Mouse (Mus musculus): ENCODE data around the gene Yipf3. TPM values are rescaled to one million over a fixed set of nuclear protein-coding genes. Genes with fewer than 3 reads are reported as not detected.

Yipf3 gene
- polyA plus RNA-seq, 1 experiment from 2014 or later: 106 TPM

- WGBS: 80% methylated on average over 1 of the region's 1 CpGs
- H3K27ac ChIP-seq (ENCODE audit: low read depth, low read length): no peak overlapping the region
- H3K9ac ChIP-seq (ENCODE audit: low read depth, low read length): no peak overlapping the region
- H3K4me2 ChIP-seq (replicated peaks; ENCODE audit: low read depth, low read length): no peak overlapping the region
- H3K36me3 ChIP-seq (ENCODE audit: control insufficient read depth, insufficient read depth, low read length): peaks cover 55% of the 10 kb centered on the region
- H3K4me3 ChIP-seq (ENCODE audit: low read length): no peak overlapping the region
- H3K27me3 ChIP-seq (ENCODE audit: control insufficient read depth, insufficient read depth, low read length): no peaks in the 10 kb centered on the region
- no peaks in the 10 kb centered on the region for H3K4me1 ChIP-seq (ENCODE audit: control insufficient read depth, insufficient read depth, low read length)
- ATAC-seq (ENCODE audit: low FRiP score, low TSS enrichment): no peak
- H3K9me3 ChIP-seq (ENCODE audit: control insufficient read depth, low read length): no peaks in the 10 kb centered on the region
Observed at GRCm38 (mm10) chr17:46273803-46274236, 25.9 kb downstream of the Yipf3 start.

GRCm38 (mm10) chr17:46274465-46274864 lies 26.6 kb downstream of the Yipf3 start:
- WGBS: 59% methylated on average over 6 of the region's 6 CpGs
- no peak overlapping the region for H3K27ac ChIP-seq (ENCODE audit: low read depth, low read length)
- H3K27me3 ChIP-seq (ENCODE audit: control insufficient read depth, insufficient read depth, low read length): no peaks in the 10 kb centered on the region
- no peak overlapping the region for H3K9ac ChIP-seq (ENCODE audit: low read depth, low read length)
- H3K9me3 ChIP-seq (ENCODE audit: control insufficient read depth, low read length): no peaks in the 10 kb centered on the region
- H3K36me3 ChIP-seq (ENCODE audit: control insufficient read depth, insufficient read depth, low read length): peaks cover 61% of the 10 kb centered on the region
- no peaks in the 10 kb centered on the region for H3K4me1 ChIP-seq (ENCODE audit: control insufficient read depth, insufficient read depth, low read length)
- no peak overlapping the region for H3K4me2 ChIP-seq (replicated peaks; ENCODE audit: low read depth, low read length)
- no peak for ATAC-seq (ENCODE audit: low FRiP score, low TSS enrichment)
- no peak overlapping the region for H3K4me3 ChIP-seq (ENCODE audit: low read length)

- no peak overlapping the region for H3K4me3 ChIP-seq (ENCODE audit: low read length)
- no peaks in the 10 kb centered on the region for H3K4me1 ChIP-seq (ENCODE audit: control insufficient read depth, insufficient read depth, low read length)
- peaks cover 63% of the 10 kb centered on the region for H3K36me3 ChIP-seq (ENCODE audit: control insufficient read depth, insufficient read depth, low read length)
- H3K27me3 ChIP-seq (ENCODE audit: control insufficient read depth, insufficient read depth, low read length): no peaks in the 10 kb centered on the region
- 83% methylated on average over 6 of the region's 6 CpGs for WGBS
- H3K9me3 ChIP-seq (ENCODE audit: control insufficient read depth, low read length): no peaks in the 10 kb centered on the region
- H3K4me2 ChIP-seq (replicated peaks; ENCODE audit: low read depth, low read length): no peak overlapping the region
- H3K27ac ChIP-seq (ENCODE audit: low read depth, low read length): no peak overlapping the region
- H3K9ac ChIP-seq (ENCODE audit: low read depth, low read length): no peak overlapping the region
- no peak for ATAC-seq (ENCODE audit: low FRiP score, low TSS enrichment)
Observed at GRCm38 (mm10) chr17:46275034-46275433, 27.2 kb downstream of the Yipf3 start.

GRCm38 (mm10) chr17:46275506-46275905 lies 27.6 kb downstream of the Yipf3 start:
- Histone ChIP-seq H3K27me3 (ENCODE audit: control insufficient read depth, insufficient read depth, low read length) (no peaks in the 10 kb centered on the region), H3K9ac (ENCODE audit: low read depth, low read length) (no peak overlapping the region), H3K4me2 (replicated peaks; ENCODE audit: low read depth, low read length) (no peak overlapping the region), H3K27ac (ENCODE audit: low read depth, low read length) (no peak overlapping the region), H3K36me3 (ENCODE audit: control insufficient read depth, insufficient read depth, low read length) (peaks cover 62% of the 10 kb centered on the region), H3K9me3 (ENCODE audit: control insufficient read depth, low read length) (no peaks in the 10 kb centered on the region), H3K4me1 (ENCODE audit: control insufficient read depth, insufficient read depth, low read length) (no peaks in the 10 kb centered on the region), H3K4me3 (ENCODE audit: low read length) (no peak overlapping the region)
- 91% methylated on average over 10 of the region's 10 CpGs for WGBS
- ATAC-seq (ENCODE audit: low FRiP score, low TSS enrichment): no peak

GRCm38 (mm10) chr17:46277586-46277985 lies 29.7 kb downstream of the Yipf3 start:
- Histone ChIP-seq H3K4me1 (ENCODE audit: control insufficient read depth, insufficient read depth, low read length) (peaks cover 8% of the 10 kb centered on the region), H3K9me3 (ENCODE audit: control insufficient read depth, low read length) (no peaks in the 10 kb centered on the region), H3K27me3 (ENCODE audit: control insufficient read depth, insufficient read depth, low read length) (no peaks in the 10 kb centered on the region), H3K4me3 (ENCODE audit: low read length) (no peak overlapping the region), H3K27ac (ENCODE audit: low read depth, low read length) (no peak overlapping the region), H3K4me2 (replicated peaks; ENCODE audit: low read depth, low read length) (no peak overlapping the region), H3K36me3 (ENCODE audit: control insufficient read depth, insufficient read depth, low read length) (peaks cover 48% of the 10 kb centered on the region), H3K9ac (ENCODE audit: low read depth, low read length) (no peak overlapping the region)
- no peak for ATAC-seq (ENCODE audit: low FRiP score, low TSS enrichment)
- 75% methylated on average over 4 of the region's 4 CpGs for WGBS

- Histone ChIP-seq H3K4me1 (ENCODE audit: control insufficient read depth, insufficient read depth, low read length) (peaks cover 11% of the 10 kb centered on the region), H3K27ac (ENCODE audit: low read depth, low read length) (no peak overlapping the region), H3K4me2 (replicated peaks; ENCODE audit: low read depth, low read length) (no peak overlapping the region), H3K36me3 (ENCODE audit: control insufficient read depth, insufficient read depth, low read length) (peaks cover 48% of the 10 kb centered on the region), H3K27me3 (ENCODE audit: control insufficient read depth, insufficient read depth, low read length) (no peaks in the 10 kb centered on the region), H3K9me3 (ENCODE audit: control insufficient read depth, low read length) (no peaks in the 10 kb centered on the region), H3K4me3 (ENCODE audit: low read length) (no peak overlapping the region), H3K9ac (ENCODE audit: low read depth, low read length) (no peak overlapping the region)
- 93% methylated on average over 12 of the region's 12 CpGs for WGBS
- ATAC-seq (ENCODE audit: low FRiP score, low TSS enrichment): no peak
Observed at GRCm38 (mm10) chr17:46278011-46278765, 30.3 kb downstream of the Yipf3 start.

GRCm38 (mm10) chr17:46282483-46283123 lies 34.7 kb downstream of the Yipf3 start, which contains the start of gene Tjap1:
Gene Tjap1, minus strand, starts transcription at chr17:46283026.
- Histone ChIP-seq H3K4me1 (ENCODE audit: control insufficient read depth, insufficient read depth, low read length) (peaks cover 13% of the 10 kb centered on the region), H3K27me3 (ENCODE audit: control insufficient read depth, insufficient read depth, low read length) (no peaks in the 10 kb centered on the region), H3K9me3 (ENCODE audit: control insufficient read depth, low read length) (no peaks in the 10 kb centered on the region), H3K4me2 (replicated peaks; ENCODE audit: low read depth, low read length) (peak within 1 kb of the TSS; percentile 80), H3K9ac (ENCODE audit: low read depth, low read length) (peak within 1 kb of the TSS; percentile 82), H3K4me3 (ENCODE audit: low read length) (peak within 1 kb of the TSS; percentile 77), H3K36me3 (ENCODE audit: control insufficient read depth, insufficient read depth, low read length) (peaks cover 30% of the 10 kb centered on the region), H3K27ac (ENCODE audit: low read depth, low read length) (peak within 1 kb of the TSS; percentile 97)
- ATAC-seq (ENCODE audit: low FRiP score, low TSS enrichment): peak; percentile 95
- under 1% methylated on average over 37 of the region's 37 CpGs for whole genome bisulfite sequencing

GRCm38 (mm10) chr17:46283140-46283539 lies 35.3 kb downstream of the Yipf3 start:
- Histone ChIP-seq H3K4me3 (ENCODE audit: low read length) (peak overlapping the region; percentile 77), H3K27ac (ENCODE audit: low read depth, low read length) (peak overlapping the region; percentile 97; the same call in 1 of the 2 replicates), H3K9ac (ENCODE audit: low read depth, low read length) (no peak overlapping the region), H3K27me3 (ENCODE audit: control insufficient read depth, insufficient read depth, low read length) (no peaks in the 10 kb centered on the region), H3K4me1 (ENCODE audit: control insufficient read depth, insufficient read depth, low read length) (peaks cover 15% of the 10 kb centered on the region), H3K9me3 (ENCODE audit: control insufficient read depth, low read length) (no peaks in the 10 kb centered on the region), H3K36me3 (ENCODE audit: control insufficient read depth, insufficient read depth, low read length) (peaks cover 26% of the 10 kb centered on the region), H3K4me2 (replicated peaks; ENCODE audit: low read depth, low read length) (peak overlapping the region; percentile 80)
- WGBS: 23% methylated on average over 9 of the region's 9 CpGs
- peak; percentile 16; the same call in 1 of the 2 replicates for ATAC-seq (ENCODE audit: low FRiP score, low TSS enrichment)

GRCm38 (mm10) chr17:46283911-46284310 lies 36.0 kb downstream of the Yipf3 start:
- Histone ChIP-seq H3K27ac (ENCODE audit: low read depth, low read length) (no peak overlapping the region), H3K4me2 (replicated peaks; ENCODE audit: low read depth, low read length) (no peak overlapping the region), H3K36me3 (ENCODE audit: control insufficient read depth, insufficient read depth, low read length) (peaks cover 18% of the 10 kb centered on the region), H3K4me3 (ENCODE audit: low read length) (no peak overlapping the region), H3K9ac (ENCODE audit: low read depth, low read length) (no peak overlapping the region), H3K27me3 (ENCODE audit: control insufficient read depth, insufficient read depth, low read length) (no peaks in the 10 kb centered on the region), H3K4me1 (ENCODE audit: control insufficient read depth, insufficient read depth, low read length) (peaks cover 15% of the 10 kb centered on the region), H3K9me3 (ENCODE audit: control insufficient read depth, low read length) (no peaks in the 10 kb centered on the region)
- ATAC-seq (ENCODE audit: low FRiP score, low TSS enrichment): no peak
- 72% methylated on average over 8 of the region's 8 CpGs for WGBS

Data from kidney, embryonic 14.5 days (tissue).